Mouse (Mus musculus): ENCODE results near the gene Lsm2.
"Not testable (repeated sequence)": the region's sequence is repeated elsewhere in the genome, so short reads cannot be mapped to it uniquely, and the experiment has no call there.

The Lsm2 gene

DNA sequence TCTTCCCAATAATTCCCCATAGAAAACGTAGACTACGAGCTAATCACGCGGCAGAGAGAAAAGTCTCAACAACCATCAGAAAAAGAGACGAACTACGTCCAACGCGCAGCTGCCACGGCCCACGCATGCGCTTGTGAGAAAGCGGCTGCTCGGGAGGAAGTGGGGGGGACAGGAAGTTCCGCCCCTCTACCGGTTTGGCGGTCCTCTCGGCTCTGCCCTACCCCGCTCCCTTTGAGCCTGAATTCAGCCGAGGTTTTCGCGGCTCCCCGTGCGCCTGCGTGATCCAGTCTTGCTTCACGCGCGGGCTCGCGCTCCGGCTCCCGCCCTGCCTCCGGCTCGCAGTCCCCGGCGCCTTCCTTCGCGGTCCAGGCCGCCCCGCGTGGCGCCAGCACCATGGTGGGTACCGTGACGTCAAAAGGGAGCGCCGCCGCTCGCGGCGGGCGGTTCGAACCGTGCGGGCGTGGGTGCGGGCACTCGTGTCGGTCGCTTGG, at the start of gene Lsm2:
TSS of gene Lsm2 (plus strand) at position 173 of the 491 bp plus-strand sequence.
- peak; percentile 90 for DNase-seq (ENCODE audit: low spot score)

DNA sequence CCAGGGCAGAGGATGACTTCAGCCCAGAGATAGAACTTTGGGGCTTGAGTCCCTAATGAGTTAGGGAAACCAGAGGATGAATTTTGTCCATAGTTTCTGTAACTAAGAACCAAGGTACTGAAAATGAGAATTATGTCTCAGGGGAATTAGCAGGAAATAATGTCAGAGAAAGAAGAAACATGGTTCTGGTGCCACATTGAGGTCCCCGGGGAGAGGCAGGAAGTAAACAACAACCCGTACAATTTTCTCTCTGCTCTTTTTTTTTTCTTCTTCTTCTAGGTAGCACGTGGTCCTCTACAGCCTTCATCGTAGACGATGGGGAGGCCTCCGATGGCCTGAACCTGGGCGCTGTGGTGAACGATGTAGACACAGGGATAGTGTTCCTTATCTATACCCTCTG, 49.4 kb upstream of the Lsm2 start:
- DNase-seq (ENCODE audit: low spot score), result no peak

DNA sequence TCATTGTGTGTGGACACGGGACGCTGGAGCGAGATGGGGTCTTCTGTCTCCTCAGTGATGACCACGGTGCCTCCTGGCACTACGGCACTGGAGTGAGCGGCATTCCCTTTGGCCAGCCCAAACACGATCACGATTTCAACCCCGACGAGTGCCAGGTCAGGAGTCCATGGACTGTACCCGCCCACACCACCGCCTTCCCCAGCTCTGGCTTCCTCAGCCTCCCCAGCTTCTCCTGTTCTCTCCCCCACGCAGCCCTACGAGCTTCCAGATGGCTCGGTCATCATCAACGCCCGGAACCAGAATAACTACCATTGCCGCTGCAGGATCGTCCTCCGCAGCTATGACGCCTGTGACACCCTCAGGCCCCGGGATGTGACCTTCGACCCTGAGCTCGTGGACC, 47.6 kb upstream of the Lsm2 start:
- DNase-seq (ENCODE audit: low spot score), result no peak

DNA sequence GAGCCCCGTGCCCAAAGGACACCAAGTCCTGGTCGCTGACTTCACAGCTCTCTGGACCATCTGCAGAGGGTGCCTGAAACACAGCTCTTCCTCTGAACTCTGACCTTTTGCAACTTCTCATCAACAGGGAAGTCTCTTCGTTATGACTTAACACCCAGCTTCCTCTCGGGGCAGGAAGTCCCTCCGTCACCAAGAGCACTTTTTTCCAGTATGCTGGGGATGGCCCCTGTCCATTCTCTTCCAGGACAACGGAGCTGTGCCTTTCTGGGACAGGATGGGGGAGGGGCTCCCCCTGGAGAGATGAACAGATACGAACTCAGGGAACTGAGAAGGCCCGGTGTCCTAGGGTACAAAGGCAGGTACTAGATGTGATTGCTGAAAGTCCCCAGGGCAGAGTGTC, 46.8 kb upstream of the Lsm2 start:
- no peak for DNase-seq (ENCODE audit: low spot score)

DNA sequence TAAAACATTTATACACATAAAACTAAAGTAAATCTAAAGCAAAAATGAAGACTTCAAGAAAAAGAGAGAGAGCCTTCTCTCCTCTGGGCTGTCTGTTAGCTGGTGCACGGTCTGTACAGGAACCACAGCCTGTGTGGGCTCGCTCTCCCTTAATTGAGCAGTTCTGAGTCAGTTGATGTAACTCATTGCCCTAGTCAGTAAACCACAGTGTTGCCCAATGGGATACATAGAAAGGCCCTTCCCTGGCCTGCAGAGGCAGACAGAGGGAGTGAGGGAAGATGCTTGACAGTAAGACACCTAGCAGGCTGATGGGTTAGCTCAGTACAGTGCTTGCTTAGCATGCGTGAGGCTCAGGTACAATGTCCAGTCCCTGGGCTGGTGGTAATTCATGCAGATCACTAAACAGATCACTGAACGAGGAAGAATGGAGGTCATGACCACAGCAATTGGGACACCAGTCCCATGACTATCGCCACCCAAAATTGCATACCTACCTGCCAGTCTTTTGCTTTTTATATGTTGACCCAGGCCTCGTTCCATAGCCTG, 43.6 kb upstream of the Lsm2 start:
- no peak for DNase-seq (ENCODE audit: low spot score)

DNA sequence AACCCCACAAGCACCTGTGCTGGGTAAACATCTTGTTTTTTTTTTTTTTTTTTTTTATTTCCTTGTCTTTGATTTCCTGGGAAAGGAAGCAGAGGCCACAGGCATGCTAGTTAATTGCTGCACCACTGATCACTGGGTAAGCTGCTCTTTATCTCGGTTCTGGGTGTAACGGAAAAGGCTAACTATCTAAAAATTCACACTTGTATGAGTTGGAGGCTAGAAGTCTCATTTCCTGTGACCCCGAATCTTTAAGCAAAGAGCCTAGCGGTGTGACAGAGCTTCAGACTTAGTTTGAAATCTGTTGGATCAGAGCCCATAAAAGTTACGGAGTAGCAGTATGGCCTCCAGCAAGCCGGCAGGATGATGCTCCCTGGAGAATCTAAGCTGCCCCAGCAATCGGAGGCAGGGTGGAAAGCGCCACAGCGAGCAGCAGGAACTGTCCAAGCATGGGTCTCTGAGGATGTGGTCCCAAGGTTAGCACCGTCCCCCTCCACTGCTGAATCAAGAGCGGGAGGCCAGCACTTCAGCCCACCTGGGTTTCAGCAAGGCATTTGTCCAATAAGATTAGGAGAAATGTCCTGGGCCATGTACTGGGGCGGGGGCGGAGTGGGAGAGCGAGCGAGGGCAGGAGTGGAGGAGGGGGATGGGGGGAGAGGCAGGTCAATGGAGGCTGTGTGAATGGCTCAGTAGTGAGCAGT, 40.2 kb upstream of the Lsm2 start:
- peak; percentile 70 for DNase-seq (ENCODE audit: low spot score)

DNA sequence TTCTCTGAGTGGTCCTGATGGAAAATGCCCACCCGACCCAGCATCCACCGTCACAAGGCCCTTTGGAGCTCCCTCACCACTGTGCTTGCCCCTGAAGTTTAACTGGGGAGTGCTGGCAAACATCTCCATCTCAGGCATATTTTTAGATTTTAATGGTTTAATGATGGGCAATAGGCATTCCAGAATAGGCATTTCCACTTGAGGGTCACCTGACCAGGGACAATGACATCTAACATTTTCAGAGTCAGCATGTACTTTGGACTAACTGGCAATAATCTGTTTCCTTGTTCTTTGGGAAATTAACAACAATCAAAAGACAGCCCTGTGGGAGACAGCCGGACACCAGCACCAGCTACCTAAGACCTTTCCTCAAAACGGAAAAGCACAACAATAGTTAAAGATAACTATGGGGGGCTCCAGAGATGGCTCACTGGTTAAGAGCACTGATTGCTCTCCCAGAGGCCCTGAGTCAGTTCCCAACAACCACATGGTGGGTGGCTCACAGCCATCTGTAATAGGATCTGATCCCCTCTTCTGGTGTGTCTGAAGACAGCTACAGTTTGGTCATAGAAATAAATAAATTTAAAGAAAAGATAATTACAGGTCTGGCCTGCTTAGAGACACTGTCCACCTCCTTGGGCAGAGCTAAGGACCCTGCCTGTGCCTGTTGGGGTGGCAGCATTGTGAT, 38.4 kb upstream of the Lsm2 start:
- no peak for DNase-seq (ENCODE audit: low spot score)

DNA sequence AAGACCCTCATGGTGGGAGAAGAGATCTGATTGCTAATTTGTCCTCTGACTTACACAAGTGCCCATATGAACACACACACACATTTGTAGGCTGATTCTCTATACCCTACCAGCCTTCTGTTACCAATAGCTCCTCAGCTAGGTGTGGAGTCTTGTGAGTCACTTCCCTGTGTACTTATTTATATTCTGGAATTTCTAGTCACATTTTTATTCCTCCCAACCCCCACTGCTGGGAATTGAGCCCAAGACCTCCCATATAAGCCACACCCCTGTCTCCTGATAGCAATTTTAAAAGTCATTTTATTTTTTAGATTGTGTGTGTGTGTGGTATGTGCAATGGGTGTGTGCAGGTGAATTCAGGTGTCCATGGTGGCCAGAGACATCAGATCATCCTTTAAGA, 37.3 kb upstream of the Lsm2 start:
- no peak for DNase-seq (ENCODE audit: low spot score)

DNA sequence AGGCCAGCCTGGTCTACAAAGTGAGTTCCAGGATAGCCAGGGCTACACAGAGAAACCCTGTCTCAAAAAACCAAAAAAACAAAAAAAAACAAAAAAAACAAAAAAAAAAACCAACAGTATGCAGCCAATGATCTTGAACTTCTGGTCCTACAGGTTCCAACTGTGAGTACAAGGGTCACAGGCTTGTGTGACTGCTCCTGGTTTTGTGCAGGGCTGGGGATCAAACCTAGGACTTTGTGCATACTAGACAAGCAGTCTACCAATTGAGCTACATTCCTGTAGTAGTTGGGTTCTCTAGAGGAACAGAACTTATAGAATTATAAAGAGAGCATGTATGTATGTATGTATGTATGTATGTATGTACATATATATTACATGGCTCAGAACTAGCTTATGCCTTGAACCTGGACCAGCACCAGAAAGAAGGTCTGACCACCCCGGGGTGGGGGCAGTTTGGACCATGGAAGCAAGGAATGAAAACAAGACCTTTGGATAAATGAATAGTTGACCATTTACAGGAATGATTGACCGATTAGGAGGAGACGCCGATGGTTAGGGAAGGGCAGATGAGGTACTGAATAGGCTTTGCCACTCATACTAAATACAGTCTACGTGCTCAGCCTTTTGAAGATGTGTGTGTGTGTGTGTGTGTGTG, 35.0 kb upstream of the Lsm2 start:
- no peak for DNase-seq (ENCODE audit: low spot score)

DNA sequence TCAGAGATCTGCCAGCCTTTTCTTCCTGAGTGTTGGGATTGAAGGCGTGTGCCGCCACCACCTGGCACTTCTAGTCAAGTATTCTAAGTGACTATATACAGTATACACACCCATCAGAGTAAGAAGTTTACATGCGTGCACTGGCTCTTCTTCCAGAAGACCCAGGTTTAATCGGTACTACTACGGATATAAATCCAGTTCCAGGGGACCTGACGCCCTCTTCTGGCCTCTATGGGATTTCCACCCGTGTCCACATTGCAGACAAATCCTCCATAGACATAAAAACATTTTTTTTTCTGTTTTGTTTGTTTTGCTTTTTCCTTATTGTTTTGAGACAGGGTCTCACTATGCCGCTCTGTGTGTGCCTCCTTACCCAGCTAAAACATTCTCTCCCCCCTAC, 34.1 kb upstream of the Lsm2 start:
- DNase-seq (ENCODE audit: low spot score), result no peak

DNA sequence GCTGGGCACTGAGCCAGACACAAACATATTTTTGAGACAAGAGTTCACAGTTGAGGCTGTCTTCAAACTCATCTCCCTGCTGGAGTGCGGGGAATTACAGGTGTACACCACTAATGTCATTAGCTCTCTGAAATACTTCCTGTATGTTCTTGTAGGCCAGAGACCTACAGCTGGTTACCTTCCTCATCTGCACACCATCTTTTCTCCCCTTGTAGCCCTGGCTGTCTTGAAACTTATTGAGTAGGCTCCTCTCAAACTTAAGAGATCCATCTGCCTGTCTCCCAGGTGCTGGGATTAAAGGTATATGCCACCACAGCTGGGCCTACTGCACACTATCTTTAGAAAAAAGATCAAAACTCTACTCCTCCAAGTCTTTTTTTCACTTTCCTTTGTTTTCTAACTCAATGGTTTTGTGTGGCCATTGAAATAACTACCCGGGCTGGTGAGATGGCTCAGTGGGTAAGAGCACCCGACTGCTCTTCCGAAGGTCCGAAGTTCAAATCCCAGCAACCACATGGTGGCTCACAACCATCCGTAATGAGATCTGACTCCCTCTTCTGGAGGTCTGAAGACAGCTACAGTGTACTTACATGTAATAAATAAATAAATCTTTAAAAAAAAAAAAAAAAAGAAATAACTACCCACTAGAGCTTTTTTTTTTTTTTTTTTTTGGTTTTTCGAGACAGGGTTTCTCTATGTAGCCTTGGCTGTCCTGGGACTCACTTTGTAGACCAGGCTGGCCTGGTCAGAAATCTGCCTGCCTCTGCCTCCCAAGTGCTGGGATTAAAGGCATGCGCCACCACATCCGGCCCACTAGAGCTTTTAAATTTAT, 32.7 kb upstream of the Lsm2 start:
- not testable (repeated sequence) for DNase-seq (ENCODE audit: low spot score)

DNA sequence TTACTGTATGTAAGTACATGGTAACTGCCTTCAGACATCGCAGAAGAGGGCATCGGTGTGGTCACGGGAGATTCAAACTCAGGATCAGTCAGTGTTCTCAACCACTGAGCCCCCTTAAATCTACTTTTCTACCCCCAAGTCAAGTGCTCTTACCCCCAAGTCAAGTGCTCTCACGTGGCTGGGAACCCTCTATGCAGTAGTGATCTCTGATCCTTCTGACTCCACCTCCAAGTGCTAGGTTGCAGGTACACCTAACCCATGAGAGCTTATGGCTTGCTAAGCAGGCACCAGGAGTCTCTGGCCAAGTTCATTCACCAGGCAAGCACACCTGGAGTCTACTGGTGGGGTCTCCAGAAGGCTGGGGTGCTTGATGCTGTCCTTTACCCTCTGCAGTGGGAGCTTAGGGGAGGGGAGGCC, 32.1 kb upstream of the Lsm2 start:
- DNase-seq (ENCODE audit: low spot score), result no peak

DNA sequence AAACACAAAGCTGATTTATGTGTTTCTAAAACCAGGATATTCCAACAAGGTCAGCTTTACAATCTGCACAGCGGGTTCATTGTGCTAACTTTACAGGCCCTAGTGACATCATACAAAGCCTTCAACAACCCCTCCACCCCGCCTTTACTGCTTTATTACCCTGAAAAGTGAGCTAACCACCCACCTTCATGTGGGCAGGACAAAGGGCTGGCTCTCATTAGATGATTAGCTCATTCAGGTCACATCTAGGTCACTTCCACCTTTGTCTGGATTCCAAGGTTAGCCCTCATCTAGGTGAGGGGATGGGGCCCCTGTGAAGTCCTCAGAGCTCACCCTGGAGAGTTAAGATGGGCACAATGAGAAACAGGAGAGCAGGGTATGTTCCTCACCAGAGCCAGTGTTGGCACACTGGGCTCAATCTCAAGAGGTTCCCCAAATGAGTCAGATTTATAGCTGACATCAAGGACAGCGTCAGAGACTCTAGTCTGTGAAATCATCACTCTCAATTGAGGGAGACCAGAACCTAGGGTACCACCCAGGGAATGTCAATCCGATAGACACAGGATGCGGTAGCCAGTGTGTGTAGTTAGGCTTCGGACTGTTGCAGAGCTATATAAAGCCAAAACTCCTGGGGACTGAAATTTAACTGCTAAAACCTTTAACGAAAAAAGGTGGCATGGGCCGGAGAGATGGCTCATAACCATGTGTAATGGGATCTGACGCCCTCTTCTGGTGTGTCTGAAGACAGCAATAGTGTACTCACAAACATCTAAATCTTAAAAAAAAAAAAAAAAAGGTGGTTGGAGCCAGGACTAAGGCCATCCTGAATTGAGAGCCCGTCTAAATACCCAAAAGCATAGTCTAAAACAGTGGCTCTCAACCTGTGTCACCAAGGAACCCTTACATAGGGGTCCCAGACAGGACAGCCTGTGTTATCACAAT, 30.9 kb upstream of the Lsm2 start:
- no peak for DNase-seq (ENCODE audit: low spot score)

DNA sequence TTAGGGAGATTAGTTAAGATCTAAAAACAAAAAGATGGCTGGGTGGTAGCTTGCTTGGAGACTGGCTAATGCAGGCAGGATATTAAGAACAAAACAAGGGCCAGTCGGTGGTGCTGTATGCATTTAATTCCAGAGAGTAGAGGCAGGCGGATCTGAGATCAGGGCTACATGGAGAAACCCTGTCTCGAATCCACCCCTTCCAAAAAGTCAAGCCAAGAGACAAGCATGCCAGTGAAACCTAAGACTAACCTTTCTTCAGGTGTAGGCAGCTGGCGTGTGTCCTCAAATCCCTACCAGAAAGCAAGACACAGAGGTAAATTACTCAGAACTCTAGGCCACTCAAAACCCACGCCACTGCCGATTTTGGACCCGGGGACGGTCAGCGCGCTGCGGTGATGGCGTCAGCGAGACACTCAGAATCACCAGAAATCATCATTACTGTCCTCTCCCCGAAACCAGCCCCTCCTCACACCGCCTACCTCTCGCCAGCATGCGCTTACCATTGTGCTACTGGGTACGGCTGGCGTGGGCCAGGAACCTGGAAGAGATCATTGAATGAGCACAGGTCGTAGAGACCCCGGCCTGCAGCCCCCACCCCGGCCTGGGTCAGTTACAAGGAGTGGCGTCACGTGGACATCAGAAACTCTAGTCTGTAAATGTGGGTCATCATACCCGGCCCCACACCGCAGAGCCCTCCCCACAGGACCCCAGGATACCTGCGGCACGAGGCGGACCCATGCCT, 29.9 kb upstream of the Lsm2 start:
- no peak for DNase-seq (ENCODE audit: low spot score)

DNA sequence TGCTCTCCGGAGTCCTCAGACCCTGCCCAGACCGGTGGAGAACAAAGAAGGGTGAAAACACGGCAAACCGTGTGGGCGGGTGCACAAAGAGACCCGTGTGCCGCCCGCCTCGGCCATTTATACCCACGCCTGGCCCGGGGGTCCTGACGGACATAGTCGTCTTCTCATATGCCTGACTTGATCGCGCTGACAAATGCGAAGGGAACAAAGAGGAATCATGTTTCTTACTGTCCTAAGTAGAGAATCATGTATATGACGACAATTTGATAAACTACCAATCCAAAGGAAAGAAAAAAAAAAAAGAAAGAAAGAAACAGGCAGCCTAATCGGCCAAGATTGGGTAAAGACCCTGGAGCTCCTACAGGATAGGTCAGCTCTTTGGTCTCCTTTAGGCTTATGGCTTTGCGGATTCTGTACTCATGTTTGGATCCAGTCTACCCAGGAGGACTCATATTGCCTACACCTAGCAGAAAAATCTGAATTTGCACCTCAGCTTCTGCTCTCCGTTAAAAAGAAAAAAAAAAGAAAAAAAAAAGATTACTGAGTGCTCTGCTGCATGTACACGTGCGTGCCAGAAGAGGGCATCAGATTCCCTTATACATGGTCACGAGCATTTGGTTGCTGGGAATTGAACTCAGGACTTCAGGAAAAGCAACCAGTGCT, 29.2 kb upstream of the Lsm2 start:
- peak; percentile 90 for DNase-seq (ENCODE audit: low spot score)

DNA sequence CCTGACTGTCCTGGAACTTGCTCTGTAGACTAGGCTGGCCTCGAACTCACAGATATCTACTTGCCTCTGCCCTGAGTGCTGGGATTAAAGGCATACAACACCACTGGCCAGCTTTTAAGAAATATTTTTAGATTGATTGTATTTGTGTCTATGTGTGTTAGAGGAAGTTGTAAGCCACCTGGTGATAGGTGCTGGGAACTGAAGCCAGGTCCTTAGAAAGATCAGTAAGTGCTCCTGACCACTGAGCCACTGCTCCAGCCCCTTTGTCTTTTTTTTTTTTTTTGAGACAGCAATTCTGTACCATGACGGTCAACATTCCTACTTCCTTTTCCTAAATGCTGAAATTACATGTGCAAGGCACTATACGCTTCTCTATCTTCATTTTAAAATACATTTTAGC, 28.4 kb upstream of the Lsm2 start:
- no peak for DNase-seq (ENCODE audit: low spot score)

DNA sequence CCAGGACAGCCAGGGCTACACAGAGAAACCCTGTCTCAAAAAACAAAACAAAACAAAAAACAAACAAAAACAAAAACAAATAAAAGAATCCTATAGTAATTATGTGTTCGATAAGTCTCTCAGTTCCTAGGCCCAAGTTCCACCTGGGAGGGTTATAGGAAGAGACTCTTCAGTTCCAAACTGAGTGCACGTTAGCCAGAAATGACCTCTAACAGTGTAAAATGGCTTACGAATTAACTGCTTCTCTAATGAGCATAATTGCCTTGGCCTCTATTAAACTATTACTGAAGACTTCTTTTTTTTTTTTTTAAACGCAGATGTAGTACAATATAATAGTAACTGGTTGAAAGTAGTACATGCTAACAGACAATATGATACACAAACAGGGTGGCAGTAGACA, 27.8 kb upstream of the Lsm2 start:
- no peak for DNase-seq (ENCODE audit: low spot score)

DNA sequence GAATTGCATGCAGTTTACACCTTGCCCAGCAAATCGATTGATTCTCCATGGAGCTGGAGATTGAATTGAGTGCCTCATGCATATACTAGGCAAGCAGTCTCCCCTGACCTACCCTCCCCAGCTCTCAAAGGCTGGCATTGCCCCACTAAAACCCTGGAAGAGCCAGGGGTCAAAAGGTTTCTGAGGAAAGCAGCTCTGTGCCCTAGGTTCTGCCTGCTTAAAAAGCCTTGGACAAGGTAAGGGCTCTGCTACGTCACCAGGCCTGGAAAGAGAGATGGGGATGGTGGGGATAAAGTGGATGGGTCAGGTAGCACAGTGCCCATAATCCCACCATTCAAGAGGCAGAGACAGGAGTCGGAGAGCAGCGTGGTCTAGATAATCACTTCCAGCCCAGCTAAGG, 26.8 kb upstream of the Lsm2 start:
- DNase-seq (ENCODE audit: low spot score), result no peak

DNA sequence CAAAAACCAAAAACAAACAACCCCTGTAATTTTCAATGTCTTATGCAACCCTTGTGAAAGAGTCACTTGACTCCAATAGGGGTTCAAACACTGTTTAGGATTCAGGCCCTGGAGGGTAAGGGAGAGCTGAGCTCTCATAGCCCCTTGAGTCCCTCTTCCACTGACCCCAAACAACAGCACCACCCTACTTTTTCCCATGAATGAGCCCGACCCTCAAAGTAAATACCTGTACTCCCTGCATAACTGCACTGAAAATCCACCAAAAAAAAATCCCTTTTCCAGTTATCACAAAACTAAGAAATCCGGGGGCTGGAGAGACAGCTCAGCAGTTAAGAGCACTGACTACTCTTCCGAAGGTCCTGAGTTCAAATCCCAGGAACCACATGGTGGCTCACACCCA, 25.8 kb upstream of the Lsm2 start:
- no peak for DNase-seq (ENCODE audit: low spot score)

DNA sequence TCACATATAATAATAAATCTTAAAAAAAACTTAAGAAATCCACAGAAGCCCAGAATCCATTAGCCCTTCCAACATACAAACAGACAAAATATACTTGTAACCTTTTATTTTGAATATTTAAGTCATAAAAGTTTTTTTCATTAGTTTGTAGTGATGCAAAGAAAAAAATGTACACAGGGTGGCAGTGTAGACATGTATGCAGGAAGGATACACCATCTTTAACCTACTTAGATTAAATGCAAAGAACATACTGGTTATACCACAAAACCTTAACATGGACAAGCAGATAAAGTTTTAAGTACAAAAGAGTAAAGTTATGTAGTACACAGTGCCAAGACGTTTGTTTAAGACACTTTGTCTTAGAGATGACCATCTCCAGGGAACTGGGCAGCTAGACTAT, 25.3 kb upstream of the Lsm2 start:
- DNase-seq (ENCODE audit: low spot score), result no peak

All from testis, postnatal 10 days (tissue).